Mouse (Mus musculus) olfactory bulb, adult 2 months (tissue): ENCODE measurements around the gene Ccnb1.

Experiments
- CTCF ChIP-seq: fragments of 200-500 bp; IDR thresholded peaks from 2 replicates; pipeline ENCODE4 v1.5.1; 2012; ENCODE audit warnings: low read depth, mild to moderate bottlenecking, low read length, moderate library complexity; ENCODE audit not compliant: insufficient read depth
- POLR2A ChIP-seq: fragments of 200-500 bp; IDR thresholded peaks from 2 replicates; pipeline ENCODE4 v1.6.1; 2012; ENCODE audit warnings: mild to moderate bottlenecking, low read depth, low read length, moderate library complexity; ENCODE audit not compliant: insufficient read depth

DNA sequence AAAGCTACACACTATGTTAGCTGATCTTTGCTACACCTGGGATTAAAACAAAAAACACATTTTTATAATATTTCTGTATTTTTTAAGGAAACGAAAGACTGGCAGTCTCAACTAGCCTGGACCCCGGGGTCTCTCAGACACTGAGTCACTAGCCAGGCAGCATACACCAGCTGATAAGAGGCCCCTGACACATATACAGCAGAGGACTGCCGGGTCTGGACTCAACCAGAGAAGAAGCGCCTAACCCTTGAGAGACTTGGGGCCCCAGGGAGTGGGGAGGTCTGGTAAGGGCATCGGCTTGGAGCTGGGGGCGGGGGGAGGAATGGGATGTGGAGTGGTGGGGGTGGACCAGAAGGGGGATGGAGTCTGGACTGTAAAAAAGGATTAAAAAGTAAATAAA, 33.4 kb downstream of the Ccnb1 start:
- TF ChIP-seq POLR2A = no peak
- TF ChIP-seq CTCF = no peak
